Mouse (Mus musculus): ENCODE measurements around the gene Nhlh1. TPM values are rescaled to one million over a fixed set of nuclear protein-coding genes. Genes with fewer than 3 reads are reported as not detected.

The Nhlh1 gene
- total RNA-seq (2021) = not detected
- long read RNA-seq, experiment 1 = 0 reads
- long read RNA-seq, experiment 2 = 0 reads

- no peak for DNase-seq
These were observed at the start of gene Nhlh1 for GRCm38 (mm10) chr1:172057491-172057921. Nhlh1 (minus strand) TSS chr1:172057573.

DNA sequence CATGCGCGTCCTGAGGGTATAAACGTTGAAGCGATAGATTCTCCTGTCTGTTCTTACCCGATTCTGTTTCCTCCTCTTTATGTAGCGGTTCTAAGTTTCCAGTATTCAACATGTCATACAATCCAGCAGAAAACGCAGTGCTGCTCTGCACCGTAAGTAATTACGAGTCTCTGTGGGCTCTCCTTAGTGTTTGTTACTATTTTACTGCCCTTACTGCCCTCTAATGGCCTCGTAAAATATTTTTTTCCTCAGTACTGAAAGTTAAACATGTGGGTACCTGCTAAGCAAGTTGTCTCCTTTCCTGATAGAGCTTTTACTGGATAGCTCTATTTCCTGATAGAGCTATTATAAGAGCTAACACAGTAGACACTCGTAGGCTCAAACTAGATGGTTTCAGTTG, 47.7 kb upstream of the Nhlh1 start:
- DNase-seq = no peak

- DNase-seq = no peak
These were observed 46.2 kb upstream of the Nhlh1 start for GRCm38 (mm10) chr1:172103619-172104018.

GRCm38 (mm10) chr1:172099325-172100033, 42.1 kb upstream of the Nhlh1 start:
- no peak for DNase-seq

DNA sequence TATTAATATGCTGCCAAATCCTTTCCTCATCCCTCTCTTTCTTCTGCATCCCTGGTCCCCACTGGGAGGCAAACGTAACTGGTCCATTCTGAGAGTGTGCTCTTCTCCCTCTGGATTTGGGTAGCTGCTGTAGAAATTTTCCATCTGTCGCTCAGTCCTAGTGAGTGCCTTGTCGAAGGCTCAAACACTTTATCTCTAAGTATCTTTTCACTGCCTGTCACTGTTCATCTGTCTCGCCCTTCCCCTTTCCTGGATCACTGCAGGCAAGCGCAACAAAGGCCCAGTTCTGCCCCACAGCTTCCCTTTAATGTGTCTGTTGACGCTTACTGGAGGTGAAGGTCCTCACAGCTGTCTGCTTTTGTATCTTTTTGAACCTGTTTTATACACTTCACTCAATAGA, 37.8 kb upstream of the Nhlh1 start:
- DNase-seq = no peak

GRCm38 (mm10) chr1:172094295-172094694, 36.9 kb upstream of the Nhlh1 start:
- no peak for DNase-seq

- DNase-seq = no peak
These were observed 36.1 kb upstream of the Nhlh1 start for GRCm38 (mm10) chr1:172093522-172093921.

DNA sequence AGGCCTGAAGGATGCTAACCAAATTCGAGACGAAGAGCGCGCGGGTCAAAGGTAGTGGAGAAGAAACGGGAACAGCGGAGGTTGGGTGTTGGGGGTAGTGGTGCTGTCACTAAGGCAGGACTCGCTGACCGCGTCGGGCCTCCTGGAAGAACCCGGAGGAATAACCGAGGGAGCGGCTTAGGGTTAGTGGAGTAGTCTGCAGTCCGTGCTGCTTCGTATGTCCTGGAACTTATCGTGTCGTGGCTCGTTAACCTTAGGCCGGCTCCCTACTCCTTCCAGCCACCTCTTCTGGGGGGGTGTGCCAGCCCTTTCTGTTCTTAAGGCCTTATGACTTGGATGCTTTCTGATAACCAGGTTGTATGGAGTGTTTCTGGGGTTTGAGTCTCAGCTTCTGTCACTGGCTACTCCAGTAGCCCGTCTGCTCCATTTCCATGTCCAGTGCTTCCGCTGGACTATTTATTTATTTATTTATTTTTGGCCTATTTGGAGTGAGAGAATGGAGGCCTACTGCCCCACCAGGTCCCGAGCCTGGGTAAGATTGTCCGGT, 25.6 kb upstream of the Nhlh1 start:
- DNase-seq = no peak

DNA sequence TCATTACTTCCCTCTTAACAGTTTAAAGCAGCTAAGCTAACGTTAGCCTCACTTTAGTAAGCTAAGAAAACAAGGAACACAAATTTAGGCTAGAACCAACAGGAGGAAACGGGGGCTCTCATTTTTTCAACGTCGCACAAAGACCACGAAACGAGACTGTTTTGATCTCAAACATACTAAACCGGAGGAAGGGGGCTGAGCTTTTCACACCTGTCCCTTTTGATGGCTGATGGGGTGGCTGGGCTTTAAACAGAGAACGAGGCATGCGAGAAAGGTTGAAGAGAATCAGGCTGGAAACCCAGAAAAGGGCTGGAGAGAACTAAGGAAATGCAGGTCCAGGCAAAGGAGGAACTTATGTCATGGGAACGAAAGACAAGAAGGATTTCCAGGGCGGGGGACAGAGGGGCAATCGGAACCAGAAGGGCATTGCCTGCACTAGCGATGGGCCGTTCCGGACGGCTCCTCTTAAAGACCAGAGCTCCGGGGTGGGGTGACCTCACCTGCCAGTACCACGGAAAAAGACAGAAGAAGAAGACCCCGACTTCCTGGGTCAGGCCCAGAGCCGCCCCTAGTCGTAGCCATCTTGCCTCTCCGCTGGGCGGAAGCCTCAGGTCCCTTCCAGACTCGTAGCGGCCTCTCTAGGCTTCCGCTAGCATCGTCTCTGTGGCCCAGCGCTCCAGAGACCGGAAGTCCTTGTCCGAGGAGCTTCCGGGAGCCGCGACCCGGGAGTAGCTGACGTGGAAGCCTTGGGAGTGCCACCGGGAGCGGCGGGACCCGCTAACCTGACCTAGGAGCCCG, 24.9 kb upstream of the Nhlh1 start, which contains the start of the genes Copa and Ncstn:
Gene Copa, plus strand, starts transcription at position 429 of the 798 bp plus-strand sequence.
Gene Ncstn, minus strand, starts transcription at position 695 of the 798 bp plus-strand sequence.
- peak; percentile 93 for DNase-seq

- DNase-seq = no peak
These were observed 20.6 kb upstream of the Nhlh1 start for GRCm38 (mm10) chr1:172077981-172078380.

- DNase-seq = no peak
These were observed 15.2 kb upstream of the Nhlh1 start for GRCm38 (mm10) chr1:172072604-172073003.

DNA sequence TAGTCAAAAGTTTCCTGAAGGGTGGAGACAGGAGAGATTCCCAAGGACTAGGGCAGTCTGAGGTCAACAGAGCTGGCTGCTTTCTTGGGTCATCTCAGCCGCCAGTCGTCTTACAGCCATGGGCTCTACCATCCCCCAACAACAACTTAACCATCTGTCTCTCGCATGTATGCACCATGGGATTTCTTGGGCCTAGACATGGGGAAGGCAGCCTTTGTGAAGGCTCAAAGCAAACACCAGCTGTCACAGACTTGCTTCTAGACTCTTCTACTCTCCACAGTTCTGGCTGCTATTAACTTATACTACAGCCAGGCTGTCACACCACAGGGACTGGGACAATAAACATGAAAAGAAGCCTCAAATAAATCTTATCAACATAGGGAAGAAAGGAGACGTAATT, 14.2 kb upstream of the Nhlh1 start:
- DNase-seq = no peak

- no peak for DNase-seq
These were observed 12.9 kb upstream of the Nhlh1 start for GRCm38 (mm10) chr1:172070227-172070626.

GRCm38 (mm10) chr1:172064613-172065141, 7.3 kb upstream of the Nhlh1 start:
- no peak for DNase-seq

- DNase-seq = no peak
These were observed 6.1 kb upstream of the Nhlh1 start for GRCm38 (mm10) chr1:172063291-172064023.

DNA sequence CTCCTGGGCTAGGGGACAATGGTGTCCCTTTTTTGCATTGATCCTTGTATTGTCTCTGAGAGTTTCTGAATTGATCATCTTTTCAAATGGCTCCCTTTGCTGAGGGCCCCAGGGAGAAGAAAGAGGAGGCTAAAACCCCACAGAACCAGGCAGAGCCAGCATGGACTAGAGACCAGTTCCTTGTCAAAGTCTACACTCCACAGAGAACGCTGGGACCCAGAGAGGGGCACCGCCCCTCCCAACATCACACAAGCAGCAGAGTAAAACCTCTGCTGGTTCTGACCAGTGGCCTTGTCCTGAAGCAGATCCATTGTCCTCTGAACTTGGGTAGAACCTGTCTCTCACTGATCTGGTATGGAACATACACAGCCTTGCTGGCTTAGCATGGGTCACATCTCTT, 4.7 kb upstream of the Nhlh1 start:
- DNase-seq = no peak

- no peak for DNase-seq
These were observed 3.8 kb upstream of the Nhlh1 start for GRCm38 (mm10) chr1:172061217-172061616.

DNA sequence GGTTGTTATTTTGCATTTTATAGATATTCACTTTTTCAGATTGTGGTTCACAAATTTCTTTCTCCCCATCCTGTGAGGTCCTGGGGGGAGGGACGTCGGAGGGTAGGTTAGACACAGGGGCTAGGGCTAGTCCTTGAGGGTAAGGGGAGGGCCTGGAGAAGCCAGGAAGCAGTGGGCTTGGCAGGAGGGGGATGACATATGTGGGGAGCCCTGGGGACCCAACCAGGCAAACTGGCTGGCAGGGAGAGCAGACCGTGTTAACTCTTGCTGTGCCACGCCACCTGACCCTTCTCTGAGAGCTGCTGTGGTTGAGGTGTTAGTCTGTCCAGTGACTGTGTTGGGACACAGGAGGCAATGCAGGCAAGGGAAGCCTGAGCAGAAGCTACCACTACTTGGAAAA, 3.3 kb upstream of the Nhlh1 start:
- no peak for DNase-seq

- no peak for DNase-seq
These were observed 1.5 kb upstream of the Nhlh1 start for GRCm38 (mm10) chr1:172058874-172059273.

DNA sequence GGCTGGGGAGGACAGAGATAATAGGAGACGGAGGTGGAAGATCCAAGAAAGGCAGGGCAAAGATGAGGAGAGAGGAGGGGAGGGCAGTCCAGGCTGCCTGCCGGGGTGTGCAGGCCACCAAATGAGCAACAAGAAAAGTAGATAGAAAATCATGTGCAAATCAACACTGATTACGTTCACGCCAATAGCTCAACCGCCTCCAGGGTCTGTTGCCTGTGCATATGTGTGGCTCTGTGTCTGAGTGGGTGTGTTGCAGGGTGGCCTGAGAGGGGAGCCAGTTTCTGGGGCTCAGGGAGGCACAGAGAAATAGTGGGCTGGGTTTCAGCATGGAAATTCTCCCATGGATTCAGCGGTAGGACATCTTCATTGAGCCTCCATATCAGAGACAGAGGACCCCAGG, 948 bp upstream of the Nhlh1 start:
- no peak for DNase-seq

- no peak for DNase-seq
These were observed 1.1 kb downstream of the Nhlh1 start for GRCm38 (mm10) chr1:172056251-172056650.
